Mouse (Mus musculus) adrenal gland, postnatal 36 days (tissue): Measurements from ENCODE around the gene Nwd1. TPM values are rescaled to one million over a fixed set of nuclear protein-coding genes. Genes with fewer than 3 reads are reported as not detected.
"Not testable (repeated sequence)": the region's sequence is repeated elsewhere in the genome, so short reads cannot be mapped to it uniquely, and the experiment has no call there.

Experiments
- DNase-seq, 2 experiments: peaks; one replicate each; pipeline ENCODE4 v3.0.0; 2021; ENCODE audit warnings: mixed read lengths in 1 of 2
- long read RNA-seq, 2 experiments: library from polyadenylated mRNA; stranded (forward); transcript quantifications; one replicate each; pipeline ENCODE4 v2.0.0; 2021; ENCODE audit warnings: borderline sequencing depth in 2 of 2
- total RNA-seq, 2 experiments: library from RNA; stranded (reverse); gene quantifications; 2 replicates each; pipeline ENCODE4 v1.2.3; 2021

Gene Nwd1
- under 1 TPM; 0.36 TPM for total RNA-seq
- long read RNA-seq, experiment 1, partial matches to known transcripts = 0 of 1 reads
- long read RNA-seq, experiment 1, other reads (novel, unspliced or antisense) = 1 of 1 reads
- long read RNA-seq, experiment 2, partial matches to known transcripts = 0 of 2 reads
- long read RNA-seq, experiment 2, other reads (novel, unspliced or antisense) = 2 of 2 reads

GRCm38 (mm10) chr8:72646060-72646767 lies at the start of gene Nwd1:
Nwd1 (plus strand) TSS chr8:72646711.
- peak; percentile 76 to 85 for DNase-seq

DNA sequence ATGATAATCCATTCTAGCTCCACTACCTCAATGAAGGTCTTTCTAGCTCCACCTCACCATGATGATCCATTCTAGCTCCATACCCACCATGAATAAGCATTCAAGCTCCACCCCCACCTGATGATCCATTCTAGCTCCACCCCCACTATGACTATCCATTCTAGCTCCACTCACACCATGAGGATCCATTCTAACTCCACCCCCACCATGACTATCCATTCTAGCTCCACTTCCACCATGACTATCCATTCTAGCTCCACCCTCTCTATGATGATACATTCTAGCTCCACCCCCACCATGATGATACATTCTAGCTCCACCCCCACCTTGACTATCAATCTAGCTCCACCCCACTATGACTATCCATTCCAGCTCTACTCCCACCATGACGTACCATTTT lies 3.6 kb upstream of the Nwd1 start:
- no peak for DNase-seq

- peak; percentile 19 to 25 for DNase-seq
Measured at GRCm38 (mm10) chr8:72644601-72645000, 1.9 kb upstream of the Nwd1 start.

- DNase-seq = no peak
Measured at GRCm38 (mm10) chr8:72646768-72647143, 245 bp downstream of the Nwd1 start.

DNA sequence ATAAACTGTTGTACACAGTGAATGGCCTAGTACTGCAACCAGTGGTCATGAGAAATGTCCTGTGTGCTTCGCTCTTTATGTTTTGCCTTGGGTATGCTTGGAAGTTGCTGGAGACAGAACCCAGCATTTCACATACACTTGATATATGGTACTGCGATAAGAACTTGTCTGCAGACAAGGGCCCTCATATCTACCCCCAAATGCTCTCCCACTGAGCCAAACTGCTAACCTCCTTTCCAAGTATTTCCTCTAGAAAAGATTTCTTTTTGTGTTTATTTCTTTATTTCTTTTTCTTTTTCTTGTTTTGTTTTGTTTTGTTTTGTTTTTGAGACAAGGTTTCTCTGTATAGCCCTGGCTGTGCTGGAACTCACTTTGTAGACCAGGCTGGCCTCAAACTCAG lies 4.2 kb downstream of the Nwd1 start:
- no peak for DNase-seq

GRCm38 (mm10) chr8:72654565-72655521 lies 8.3 kb downstream of the Nwd1 start:
- DNase-seq = no peak

- DNase-seq = no peak
Measured at GRCm38 (mm10) chr8:72655522-72655912, 9.0 kb downstream of the Nwd1 start.

DNA sequence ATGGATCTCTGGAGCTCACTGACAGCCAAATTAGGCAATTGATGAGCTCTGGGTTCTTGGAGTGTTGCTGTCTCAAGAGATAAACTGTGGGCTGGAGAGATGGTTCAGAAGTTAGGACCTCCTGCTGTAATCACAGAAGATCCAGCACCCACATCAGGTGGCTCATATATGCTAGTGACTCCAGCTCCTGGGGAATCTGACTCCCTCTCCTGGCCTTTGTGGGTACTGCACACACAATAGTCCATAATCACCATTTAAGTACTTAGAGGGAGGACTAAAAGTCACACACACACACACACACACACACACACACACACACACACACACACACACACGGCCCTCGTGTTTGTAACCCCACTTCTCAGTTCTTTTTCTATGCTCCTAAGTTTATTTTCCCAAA lies 13.5 kb downstream of the Nwd1 start:
- no peak for DNase-seq

GRCm38 (mm10) chr8:72664107-72664652 lies 17.7 kb downstream of the Nwd1 start:
- DNase-seq = no peak

GRCm38 (mm10) chr8:72664757-72665156 lies 18.2 kb downstream of the Nwd1 start:
- no peak for DNase-seq

- no peak for DNase-seq
Measured at GRCm38 (mm10) chr8:72665405-72665804, 18.9 kb downstream of the Nwd1 start.

GRCm38 (mm10) chr8:72668925-72669324 lies 22.4 kb downstream of the Nwd1 start:
- DNase-seq = no peak

DNA sequence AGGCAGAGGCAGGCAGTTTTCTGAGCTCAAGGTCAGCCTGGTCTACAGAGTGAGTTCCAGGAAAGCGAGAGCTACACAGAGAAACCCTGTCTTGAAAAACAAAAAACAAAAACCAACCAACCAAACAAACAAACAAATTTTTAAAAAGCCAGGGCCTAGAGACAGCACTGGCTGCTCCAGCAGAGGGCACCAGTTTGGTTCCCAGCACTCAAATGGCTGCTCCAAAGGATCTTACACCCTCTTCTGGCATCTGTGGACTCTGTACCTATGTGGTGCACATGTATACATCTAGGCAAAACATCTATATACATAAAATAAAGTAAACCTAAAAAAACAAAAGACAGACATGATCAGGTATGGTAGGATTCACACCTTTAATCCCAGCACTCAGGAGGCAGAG lies 26.3 kb downstream of the Nwd1 start:
- DNase-seq = no peak

DNA sequence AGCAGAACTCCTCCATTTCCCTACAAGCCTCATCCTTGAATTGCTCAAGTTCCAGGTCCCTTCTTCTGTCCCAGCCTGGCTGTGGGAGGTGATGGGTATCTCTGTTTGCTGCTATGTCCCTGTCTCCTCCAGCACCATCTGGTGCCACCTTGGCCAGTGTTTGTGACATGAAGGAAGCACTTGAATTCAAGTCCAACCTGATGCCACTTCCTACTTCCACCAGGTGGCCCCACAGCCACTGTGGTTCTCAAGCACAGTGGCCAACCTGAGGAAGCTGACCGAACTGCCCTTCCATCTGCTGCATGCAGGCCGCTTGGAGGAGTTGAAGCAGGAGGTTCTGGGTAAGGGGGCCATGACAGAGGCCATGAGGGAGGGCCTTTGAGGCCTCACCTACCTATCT lies 27.7 kb downstream of the Nwd1 start:
- no peak for DNase-seq

DNA sequence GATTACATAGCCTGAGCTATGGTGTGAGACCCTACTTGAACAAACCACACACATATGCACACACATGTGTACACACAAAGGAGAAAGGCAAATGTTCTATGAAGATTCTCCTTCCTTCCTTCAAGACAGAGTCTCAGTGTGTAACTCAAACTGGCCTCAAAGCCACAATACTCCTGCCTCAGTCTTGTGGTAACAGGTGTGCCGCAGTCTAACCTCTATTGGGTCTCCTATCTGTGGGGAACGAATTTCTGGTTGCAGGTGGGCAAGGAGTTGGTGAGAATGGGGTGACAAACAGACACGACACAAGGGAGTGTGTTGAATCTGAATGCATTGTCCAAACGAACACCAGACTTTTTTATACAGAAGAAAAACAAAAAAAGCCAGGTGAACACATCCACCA lies 29.9 kb downstream of the Nwd1 start:
- no peak for DNase-seq

GRCm38 (mm10) chr8:72676844-72677243 lies 30.3 kb downstream of the Nwd1 start:
- not testable (repeated sequence) for DNase-seq

- DNase-seq = no peak
Measured at GRCm38 (mm10) chr8:72677331-72677730, 30.8 kb downstream of the Nwd1 start.

DNA sequence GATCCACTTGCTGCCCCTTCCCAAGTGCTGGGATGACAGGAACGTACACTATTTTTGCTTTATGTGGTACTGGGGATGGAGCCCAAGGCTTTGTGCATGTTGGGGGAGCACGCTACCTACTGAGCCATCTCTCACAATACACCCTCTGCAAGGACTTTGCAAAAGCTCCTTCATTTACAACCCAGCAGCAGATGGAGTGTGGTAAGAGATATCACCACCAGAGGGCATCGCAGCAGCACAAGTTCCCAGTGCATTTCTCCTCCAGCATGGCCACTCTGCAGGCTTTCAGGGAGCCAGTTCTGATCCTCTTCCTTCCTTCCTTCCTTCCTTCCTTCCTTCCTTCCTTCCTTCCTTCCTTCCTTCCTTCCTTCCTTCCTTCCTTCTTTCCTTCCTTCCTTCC lies 33.6 kb downstream of the Nwd1 start:
- peak; percentile 71 to 75 for DNase-seq

DNA sequence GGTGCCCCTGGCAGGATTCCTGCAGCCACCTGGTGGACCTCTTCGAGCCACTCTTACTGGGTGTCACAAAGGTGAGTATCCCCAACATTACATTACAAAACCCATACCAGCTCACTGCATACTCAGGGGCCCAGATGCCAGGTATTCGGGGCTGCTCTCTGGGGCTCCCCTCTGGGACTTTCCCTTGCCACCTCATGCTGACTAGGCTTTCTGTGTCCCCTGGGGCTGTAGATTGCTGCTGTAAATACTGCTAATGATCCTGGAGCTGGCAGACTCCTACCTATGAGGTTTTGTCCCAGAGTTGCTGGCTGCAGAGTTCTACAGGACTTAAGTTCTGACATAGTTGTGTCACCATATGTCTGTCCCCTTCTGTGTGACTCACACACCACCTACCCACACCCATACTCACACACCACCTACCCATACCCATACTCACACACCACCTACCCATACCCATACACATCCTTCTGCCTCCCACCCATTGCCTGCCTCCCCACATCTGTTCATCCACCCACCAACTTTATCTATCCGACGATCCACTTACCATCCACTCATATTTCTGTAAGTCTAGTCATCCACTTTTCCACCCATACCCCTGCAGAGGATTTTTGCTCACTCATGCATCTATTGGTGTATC lies 35.7 kb downstream of the Nwd1 start:
- no peak for DNase-seq

DNA sequence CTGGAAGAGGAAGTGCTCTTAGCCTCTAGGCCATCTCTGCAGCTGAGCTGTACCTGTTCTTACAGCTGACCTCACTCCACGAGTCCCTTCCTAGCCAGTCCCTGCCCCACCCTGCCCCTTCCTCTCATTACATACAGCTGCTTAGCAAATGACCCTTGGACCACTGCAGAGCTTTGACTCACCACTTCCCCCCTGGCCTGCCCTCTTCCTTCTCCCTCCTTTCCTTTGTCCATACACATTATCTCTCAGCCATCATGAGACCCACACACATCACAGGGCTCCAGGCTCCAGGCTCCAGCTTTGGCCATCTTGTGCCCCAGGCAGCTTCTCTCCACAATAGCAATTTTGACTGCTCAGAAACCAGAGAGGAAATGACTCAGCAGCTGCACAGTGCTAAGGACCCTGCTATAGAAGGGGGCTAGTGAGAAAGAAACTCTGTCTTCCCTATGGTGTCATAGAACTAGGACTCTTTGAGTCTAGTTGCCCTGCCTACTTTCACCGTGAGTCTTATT lies 36.6 kb downstream of the Nwd1 start:
- no peak for DNase-seq

DNA sequence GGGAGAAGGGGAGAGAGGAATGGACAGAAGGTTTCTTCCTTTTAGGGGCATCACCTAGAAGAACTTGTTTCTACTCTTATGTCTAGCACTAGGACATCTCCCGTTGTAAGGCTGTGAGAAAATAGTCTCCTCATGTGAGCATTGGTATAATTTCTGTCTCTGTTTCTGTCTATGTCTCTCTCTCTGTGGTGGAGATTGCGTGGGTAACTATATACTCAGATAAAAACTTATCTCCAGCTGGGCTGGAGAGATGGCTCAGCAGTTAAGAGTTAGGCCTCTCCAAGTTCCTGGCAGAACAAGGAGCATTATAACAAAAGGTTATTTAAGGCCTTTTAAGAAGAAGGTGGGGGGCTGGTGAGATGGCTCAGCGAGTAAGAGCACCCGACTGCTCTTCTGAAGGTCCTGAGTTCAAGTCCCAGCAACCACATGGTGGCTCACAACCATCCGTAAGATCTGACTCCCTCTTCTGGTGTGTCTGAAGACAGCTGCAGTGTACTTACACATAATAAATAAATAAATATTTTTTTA lies 37.1 kb downstream of the Nwd1 start:
- not testable (repeated sequence) for DNase-seq
